ENCODE assay signal across 8 mouse cellular contexts in the genomic region with DNA sequence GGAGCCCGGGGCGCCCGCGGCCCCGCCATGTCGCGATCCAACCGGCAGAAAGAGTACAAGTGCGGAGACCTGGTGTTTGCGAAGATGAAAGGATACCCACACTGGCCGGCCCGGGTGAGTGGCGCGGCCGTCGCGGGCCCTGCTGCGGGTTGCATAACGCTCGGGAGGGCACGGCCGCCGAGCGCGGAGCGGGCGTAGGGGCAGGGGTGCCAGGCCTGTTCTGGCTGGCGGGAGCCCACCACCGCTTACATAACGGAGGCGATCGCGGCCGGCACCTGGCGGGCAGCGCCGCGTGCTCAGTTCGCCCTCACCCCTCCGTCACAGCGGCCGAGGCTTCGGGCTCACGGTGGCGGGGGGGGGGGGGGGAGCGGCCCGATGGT. TPM values are rescaled to one million over a fixed set of nuclear protein-coding genes. Genes with fewer than 3 reads are reported as not detected.
A peak's percentile ranks its signal among the peaks of the same experiment; 100 is the strongest.
DNase-seq lines count a peak whose midpoint lies in the region; ATAC-seq and TF ChIP-seq lines count a peak whose summit lies in the region.

No protein-coding gene starts in this region.

- H3K9ac ChIP-seq in forebrain, embryonic 14.5 days (ENCODE audit: low read length): peak overlapping the region; percentile 96
- H3K9ac ChIP-seq in limb, embryonic 13.5 days: peak overlapping the region; percentile 99
- peak overlapping the region; percentile 92 for H3K9ac ChIP-seq in midbrain, embryonic 14.5 days (replicated peaks; ENCODE audit: low read length)

- peak overlapping the region; percentile 70 for H3K4me2 ChIP-seq in forebrain, embryonic 14.5 days (ENCODE audit: low read length)
- H3K4me2 ChIP-seq in limb, embryonic 13.5 days (replicated peaks): peak overlapping the region; percentile 91
- peak overlapping the region; percentile 95 for H3K4me2 ChIP-seq in midbrain, embryonic 14.5 days (ENCODE audit: low read length)

- TF ChIP-seq CTCF in brain, embryonic 14.5 days (IDR thresholded peaks at IDR 0.05; ENCODE audit: borderline replicate concordance, extremely low read depth, insufficient read depth, insufficient read length): no peak

- H3K27ac ChIP-seq in forebrain, embryonic 14.5 days (ENCODE audit: low read depth, low read length): peak overlapping the region; percentile 95
- H3K27ac ChIP-seq in limb, embryonic 13.5 days: peak overlapping the region; percentile 98
- peak overlapping the region; percentile 95 for H3K27ac ChIP-seq in midbrain, embryonic 14.5 days (replicated peaks; ENCODE audit: low read depth, low read length)

- no peaks in the 10 kb centered on the region for H3K9me3 ChIP-seq in forebrain, embryonic 14.5 days (replicated peaks; ENCODE audit: control insufficient read depth, low read length)
- H3K9me3 ChIP-seq in limb, embryonic 13.5 days: no peaks in the 10 kb centered on the region
- no peaks in the 10 kb centered on the region for H3K9me3 ChIP-seq in midbrain, embryonic 14.5 days (ENCODE audit: control insufficient read depth, low read length)

- peak; percentile 55 to 60 for DNase-seq in right cerebral cortex, postnatal 10 days (ENCODE audit: low spot score in 2 of 2)
- DNase-seq in right cerebral cortex, postnatal 25 days: no peak
- DNase-seq in brain, embryonic 14.5 days (ENCODE audit: low read depth): no peak
- peak; percentile 32 for DNase-seq in forebrain, embryonic 14.5 days (ENCODE audit: low spot score)
- peak; percentile 56 for DNase-seq in heart, postnatal 4 days
- no peak for DNase-seq in midbrain, embryonic 14.5 days

- TF ChIP-seq POLR2A in brain, embryonic 14.5 days (IDR thresholded peaks at IDR 0.05; ENCODE audit: borderline replicate concordance, extremely low read depth, insufficient read depth, insufficient read length, poor library complexity, severe bottlenecking): peak; percentile 21; the same call in 1 of the 2 replicates

- no peaks in the 10 kb centered on the region for H3K36me3 ChIP-seq in forebrain, embryonic 14.5 days (ENCODE audit: control insufficient read depth, insufficient read depth, low read length)
- no peaks in the 10 kb centered on the region for H3K36me3 ChIP-seq in limb, embryonic 13.5 days
- H3K36me3 ChIP-seq in midbrain, embryonic 14.5 days (ENCODE audit: control insufficient read depth, insufficient read depth, low read length): no peaks in the 10 kb centered on the region

- H3K27me3 ChIP-seq in forebrain, embryonic 14.5 days (replicated peaks; ENCODE audit: control insufficient read depth, insufficient read depth, low read length): no peaks in the 10 kb centered on the region
- no peaks in the 10 kb centered on the region for H3K27me3 ChIP-seq in limb, embryonic 13.5 days
- H3K27me3 ChIP-seq in midbrain, embryonic 14.5 days (ENCODE audit: control insufficient read depth, insufficient read depth, low read length): no peaks in the 10 kb centered on the region

- 0% methylated on average over 37 of the region's 47 CpGs for WGBS in forebrain, embryonic 14.5 days
- under 1% methylated on average over 44 of the region's 47 CpGs for WGBS in limb, embryonic 13.5 days
- WGBS in midbrain, embryonic 14.5 days: under 1% methylated on average over 42 of the region's 47 CpGs

- peaks cover 29% of the 10 kb centered on the region for H3K4me1 ChIP-seq in forebrain, embryonic 14.5 days (ENCODE audit: control insufficient read depth, insufficient read depth, low read length)
- H3K4me1 ChIP-seq in limb, embryonic 13.5 days: peaks cover 42% of the 10 kb centered on the region
- peaks cover 28% of the 10 kb centered on the region for H3K4me1 ChIP-seq in midbrain, embryonic 14.5 days (ENCODE audit: control insufficient read depth, insufficient read depth, low read length)

- H3K4me3 ChIP-seq in forebrain, embryonic 14.5 days (ENCODE audit: low read depth, low read length): peak overlapping the region; percentile 98
- H3K4me3 ChIP-seq in limb, embryonic 13.5 days: peak overlapping the region; percentile 99
- H3K4me3 ChIP-seq in midbrain, embryonic 14.5 days (replicated peaks; ENCODE audit: low read depth, low read length): peak overlapping the region; percentile 96

- peak; percentile 38 for ATAC-seq in forebrain, embryonic 14.5 days
- ATAC-seq in limb, embryonic 13.5 days (ENCODE audit: low FRiP score, low read depth): peak; percentile 1; the same call in 1 of the 2 replicates
- no peak; the same call in 1 of the 2 replicates for ATAC-seq in midbrain, embryonic 14.5 days (ENCODE audit: low FRiP score, low TSS enrichment)
- no peak for ATAC-seq in megakaryocyte progenitor cell, adult 5-6 weeks (replicated peaks; ENCODE audit: poor library complexity)

RNA-seq across cellular contexts. Expression of a gene that starts 0.5 kb away (rescaled TPM):
- 164 and 172 TPM in 2 replicates for polyA plus RNA-seq in brain, embryonic 14.5 days (2012; rRNA removed)
- polyA plus RNA-seq in forebrain, embryonic 14.5 days (2014; fragmentation: Nextera tagmentation; extraction: Ambion mirVana): 99.1 and 137 TPM in 2 replicates
- total RNA-seq in heart, postnatal 4 days (2021): 100 to 1,000 TPM; 146 to 151 TPM
- 205 and 221 TPM in 2 replicates for polyA plus RNA-seq in limb, embryonic 13.5 days (2015; fragmentation: Nextera tagmentation; extraction: Ambion mirVana)
- 157 and 185 TPM in 2 replicates for polyA plus RNA-seq in midbrain, embryonic 14.5 days (2014; fragmentation: Nextera tagmentation; extraction: Ambion mirVana)
- 281 and 308 TPM in 2 replicates for total RNA-seq in megakaryocyte progenitor cell, adult 5-6 weeks (2015)
- total RNA-seq in megakaryocyte progenitor cell, adult 5-6 weeks (2017): 348 and 456 TPM in 2 replicates

RNA-seq across cellular contexts. Expression of a gene that starts 12.7 kb away (rescaled TPM):
- 76.1 and 81.0 TPM in 2 replicates for polyA plus RNA-seq in brain, embryonic 14.5 days (2012; rRNA removed)
- 69.5 and 71.2 TPM in 2 replicates for polyA plus RNA-seq in forebrain, embryonic 14.5 days (2014; fragmentation: Nextera tagmentation; extraction: Ambion mirVana)
- total RNA-seq in heart, postnatal 4 days (2021): 10 to 100 TPM; 68.2 to 68.9 TPM
- 66.5 and 73.9 TPM in 2 replicates for polyA plus RNA-seq in limb, embryonic 13.5 days (2015; fragmentation: Nextera tagmentation; extraction: Ambion mirVana)
- polyA plus RNA-seq in midbrain, embryonic 14.5 days (2014; fragmentation: Nextera tagmentation; extraction: Ambion mirVana): 55.8 and 56.3 TPM in 2 replicates
- total RNA-seq in megakaryocyte progenitor cell, adult 5-6 weeks (2015): 157 and 195 TPM in 2 replicates
- 119 and 137 TPM in 2 replicates for total RNA-seq in megakaryocyte progenitor cell, adult 5-6 weeks (2017)

RNA-seq across cellular contexts. Expression of a gene that starts 21.2 kb away (rescaled TPM):
- polyA plus RNA-seq in brain, embryonic 14.5 days (2012; rRNA removed): 51.3 and 63.9 TPM in 2 replicates
- 16.1 and 18.5 TPM in 2 replicates for polyA plus RNA-seq in forebrain, embryonic 14.5 days (2014; fragmentation: Nextera tagmentation; extraction: Ambion mirVana)
- total RNA-seq in heart, postnatal 4 days (2021): 10 to 100 TPM; 56.2 to 56.9 TPM
- 17.1 and 18.7 TPM in 2 replicates for polyA plus RNA-seq in limb, embryonic 13.5 days (2015; fragmentation: Nextera tagmentation; extraction: Ambion mirVana)
- 17.4 and 22.5 TPM in 2 replicates for polyA plus RNA-seq in midbrain, embryonic 14.5 days (2014; fragmentation: Nextera tagmentation; extraction: Ambion mirVana)
- total RNA-seq in megakaryocyte progenitor cell, adult 5-6 weeks (2015): 24.5 and 25.6 TPM in 2 replicates
- total RNA-seq in megakaryocyte progenitor cell, adult 5-6 weeks (2017): 28.9 and 31.3 TPM in 2 replicates

RNA-seq across cellular contexts. Expression of a gene that starts 23.5 kb away (rescaled TPM):
- polyA plus RNA-seq in brain, embryonic 14.5 days (2012; rRNA removed): 29.2 and 29.4 TPM in 2 replicates
- 17.9 and 20.0 TPM in 2 replicates for polyA plus RNA-seq in forebrain, embryonic 14.5 days (2014; fragmentation: Nextera tagmentation; extraction: Ambion mirVana)
- total RNA-seq in heart, postnatal 4 days (2021): 10 to 100 TPM; 20.1 to 21.2 TPM
- 65.5 and 66.7 TPM in 2 replicates for polyA plus RNA-seq in limb, embryonic 13.5 days (2015; fragmentation: Nextera tagmentation; extraction: Ambion mirVana)
- 19.1 and 23.2 TPM in 2 replicates for polyA plus RNA-seq in midbrain, embryonic 14.5 days (2014; fragmentation: Nextera tagmentation; extraction: Ambion mirVana)
- total RNA-seq in megakaryocyte progenitor cell, adult 5-6 weeks (2015): 45.2 and 51.0 TPM in 2 replicates
- total RNA-seq in megakaryocyte progenitor cell, adult 5-6 weeks (2017): 41.1 and 51.0 TPM in 2 replicates

RNA-seq across cellular contexts. Expression of a gene that starts 23.9 kb away (rescaled TPM):
- polyA plus RNA-seq in brain, embryonic 14.5 days (2012; rRNA removed): 41.0 and 55.9 TPM in 2 replicates
- 15.6 and 20.2 TPM in 2 replicates for polyA plus RNA-seq in forebrain, embryonic 14.5 days (2014; fragmentation: Nextera tagmentation; extraction: Ambion mirVana)
- total RNA-seq in heart, postnatal 4 days (2021): 1 to 10 TPM; 7.7 to 8.9 TPM
- polyA plus RNA-seq in limb, embryonic 13.5 days (2015; fragmentation: Nextera tagmentation; extraction: Ambion mirVana): 22.3 and 23.6 TPM in 2 replicates
- polyA plus RNA-seq in midbrain, embryonic 14.5 days (2014; fragmentation: Nextera tagmentation; extraction: Ambion mirVana): 19.1 and 21.7 TPM in 2 replicates
- 10.3 and 11.1 TPM in 2 replicates for total RNA-seq in megakaryocyte progenitor cell, adult 5-6 weeks (2015)
- total RNA-seq in megakaryocyte progenitor cell, adult 5-6 weeks (2017): 13.2 and 16.2 TPM in 2 replicates

Comparison
In these comparisons a context has a peak if more than half of its experiments do, and no peak if none do; other contexts are left out.
1. DNase-seq: peak in right cerebral cortex, postnatal 10 days (2 of 2), forebrain, embryonic 14.5 days (single experiment) and heart, postnatal 4 days (single experiment); none in right cerebral cortex, postnatal 25 days (single experiment), brain, embryonic 14.5 days (single experiment) and midbrain, embryonic 14.5 days (single experiment).
2. ATAC-seq: peak in forebrain, embryonic 14.5 days (single experiment) and limb, embryonic 13.5 days (single experiment); none in midbrain, embryonic 14.5 days (single experiment) and megakaryocyte progenitor cell, adult 5-6 weeks (single experiment).
3. Peak in every context shown above with its lines, with median percentiles within 50 percentile points of each other: H3K27ac ChIP-seq, H3K4me2 ChIP-seq, H3K4me3 ChIP-seq and H3K9ac ChIP-seq.